Mouse (Mus musculus) c-Kit-negative CD71-positive TER-119-positive erythroid progenitor cells, embryonic 14.5 days (primary cell): ENCODE measurements around the gene Kcna6.

ENCODE experiments used
- DNase-seq: peaks from one replicate; pipeline ENCODE4 v3.0.0-alpha.2; 2013; ENCODE audit warnings: low read depth, low spot score

Kcna6 gene

GRCm38 (mm10) chr6:126736996-126737395 is 3.5 kb downstream of the Kcna6 start:
- DNase-seq: no peak

- DNase-seq: no peak
Observed at GRCm38 (mm10) chr6:126735806-126736205, 4.7 kb downstream of the Kcna6 start.

- DNase-seq: no peak
Observed at GRCm38 (mm10) chr6:126732645-126733044, 7.8 kb downstream of the Kcna6 start.

- DNase-seq: no peak
Observed at GRCm38 (mm10) chr6:126728803-126729202, 11.7 kb downstream of the Kcna6 start.

GRCm38 (mm10) chr6:126718423-126719087 is 21.9 kb downstream of the Kcna6 start:
- no peak for DNase-seq

GRCm38 (mm10) chr6:126712531-126712930 is 27.9 kb downstream of the Kcna6 start:
- no peak for DNase-seq

- no peak for DNase-seq
Observed at GRCm38 (mm10) chr6:126705936-126706335, 34.5 kb downstream of the Kcna6 start.

GRCm38 (mm10) chr6:126704430-126704829 is 36.0 kb downstream of the Kcna6 start:
- DNase-seq: no peak

GRCm38 (mm10) chr6:126702116-126702515 is 38.4 kb downstream of the Kcna6 start:
- DNase-seq: no peak

GRCm38 (mm10) chr6:126701196-126701595 is 39.3 kb downstream of the Kcna6 start:
- DNase-seq: no peak

- no peak for DNase-seq
Observed at GRCm38 (mm10) chr6:126699995-126700394, 40.5 kb downstream of the Kcna6 start.

GRCm38 (mm10) chr6:126687120-126687519 is 53.4 kb downstream of the Kcna6 start:
- no peak for DNase-seq

- DNase-seq: no peak
Observed at GRCm38 (mm10) chr6:126685135-126685534, 55.3 kb downstream of the Kcna6 start.

- no peak for DNase-seq
Observed at GRCm38 (mm10) chr6:126678961-126679360, 61.5 kb downstream of the Kcna6 start.

GRCm38 (mm10) chr6:126667001-126667400 is 73.5 kb downstream of the Kcna6 start:
- DNase-seq: no peak

GRCm38 (mm10) chr6:126666091-126666490 is 74.4 kb downstream of the Kcna6 start:
- DNase-seq: no peak

- DNase-seq: no peak
Observed at GRCm38 (mm10) chr6:126664569-126664968, 75.9 kb downstream of the Kcna6 start.
